Mouse (Mus musculus): ENCODE data around the gene Mest.

Gene Mest

DNA sequence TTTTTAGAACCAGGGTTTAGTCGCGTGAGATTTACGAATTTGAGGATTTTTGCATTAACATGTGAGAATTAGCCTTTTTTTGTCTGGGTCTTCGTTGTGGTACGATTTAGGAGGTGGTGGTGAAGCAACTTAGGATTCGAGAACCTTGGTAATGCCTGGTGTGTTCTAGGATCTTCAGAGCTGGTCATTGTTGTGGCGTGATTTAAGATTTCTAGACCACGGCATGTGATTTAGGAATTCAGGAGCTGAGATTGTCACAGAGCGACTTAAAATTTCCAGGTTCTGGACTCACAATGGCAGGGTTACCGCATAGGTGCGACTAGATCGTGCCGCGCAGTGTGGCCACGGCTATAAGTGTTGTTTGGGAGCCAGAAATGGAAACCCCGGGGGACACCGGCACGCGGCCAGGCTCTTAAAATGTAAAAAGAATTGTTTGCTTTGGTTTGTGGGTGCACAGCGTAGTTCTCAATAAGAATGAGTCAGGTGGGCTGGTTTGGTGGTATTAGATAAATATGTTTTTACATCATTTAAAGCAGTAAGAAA lies 15.2 kb downstream of the Mest start:
- DNase-seq (ENCODE audit: extremely low read depth, low read depth) = no peak

DNA sequence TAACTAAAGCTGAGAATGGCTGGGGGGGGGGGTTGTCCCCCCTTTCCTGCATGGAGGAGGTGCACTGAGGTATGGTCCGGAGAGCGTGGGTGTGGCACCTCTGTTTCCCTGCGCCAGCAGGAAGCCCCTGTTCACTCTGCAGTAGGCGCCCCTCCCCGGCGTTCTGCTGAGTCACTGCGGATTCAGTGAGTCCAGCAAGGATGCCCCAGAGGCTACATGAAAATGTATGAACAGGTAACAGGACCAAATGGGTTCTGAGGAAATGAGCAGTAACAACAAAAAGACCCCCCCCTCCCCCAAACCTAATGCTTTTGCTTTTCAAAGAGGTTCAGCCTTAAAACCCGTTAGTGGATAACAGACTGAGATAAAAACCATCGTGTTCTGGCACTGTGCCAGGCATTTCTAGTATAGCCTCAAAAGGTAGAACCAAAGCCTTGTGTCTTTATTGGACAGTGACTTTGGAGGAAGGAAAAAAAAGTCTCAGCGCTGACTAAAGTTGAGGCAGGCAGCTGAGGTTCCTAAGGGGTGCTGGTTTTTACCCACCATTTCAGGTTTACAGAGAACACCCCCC lies 15.9 kb downstream of the Mest start:
- DNase-seq (ENCODE audit: extremely low read depth, low read depth) = no peak

DNA sequence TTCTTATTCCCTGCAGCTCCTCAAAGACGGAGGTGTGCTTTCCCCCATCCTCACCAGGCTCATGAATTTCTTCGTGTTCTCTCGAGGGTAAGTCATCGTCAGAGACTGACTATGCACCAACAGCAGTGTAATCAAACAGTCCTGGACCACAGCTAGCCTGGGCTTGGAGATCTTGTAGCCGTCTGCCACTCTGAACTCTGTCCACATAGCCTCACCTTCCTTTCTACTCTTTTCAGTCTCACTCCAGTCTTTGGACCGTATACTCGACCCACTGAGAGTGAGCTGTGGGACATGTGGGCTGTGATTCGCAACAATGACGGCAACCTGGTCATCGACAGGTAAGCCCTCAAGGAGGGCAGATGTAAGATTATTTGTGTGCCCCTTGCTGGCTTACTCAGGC lies 21.5 kb downstream of the Mest start:
- no peak for DNase-seq (ENCODE audit: extremely low read depth, low read depth)

DNA sequence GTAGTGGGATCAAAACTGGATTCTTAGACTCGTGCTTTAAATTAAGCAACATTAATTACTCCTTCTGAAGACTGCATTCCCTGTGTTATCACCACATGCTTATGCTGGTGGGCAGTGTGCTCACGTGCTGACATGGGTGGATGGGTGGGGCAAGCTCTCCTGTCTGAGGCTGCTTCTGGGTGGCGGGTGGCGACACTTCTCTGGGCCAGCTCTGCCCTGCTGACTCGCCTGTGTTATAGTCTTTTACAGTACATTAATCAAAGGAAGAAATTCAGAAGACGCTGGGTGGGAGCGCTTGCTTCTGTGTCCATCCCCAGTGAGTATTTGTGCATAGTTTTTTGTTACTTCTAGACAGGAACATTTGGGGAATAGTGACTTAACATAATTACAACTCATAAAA lies 22.2 kb downstream of the Mest start:
- DNase-seq (ENCODE audit: extremely low read depth, low read depth) = no peak

DNA sequence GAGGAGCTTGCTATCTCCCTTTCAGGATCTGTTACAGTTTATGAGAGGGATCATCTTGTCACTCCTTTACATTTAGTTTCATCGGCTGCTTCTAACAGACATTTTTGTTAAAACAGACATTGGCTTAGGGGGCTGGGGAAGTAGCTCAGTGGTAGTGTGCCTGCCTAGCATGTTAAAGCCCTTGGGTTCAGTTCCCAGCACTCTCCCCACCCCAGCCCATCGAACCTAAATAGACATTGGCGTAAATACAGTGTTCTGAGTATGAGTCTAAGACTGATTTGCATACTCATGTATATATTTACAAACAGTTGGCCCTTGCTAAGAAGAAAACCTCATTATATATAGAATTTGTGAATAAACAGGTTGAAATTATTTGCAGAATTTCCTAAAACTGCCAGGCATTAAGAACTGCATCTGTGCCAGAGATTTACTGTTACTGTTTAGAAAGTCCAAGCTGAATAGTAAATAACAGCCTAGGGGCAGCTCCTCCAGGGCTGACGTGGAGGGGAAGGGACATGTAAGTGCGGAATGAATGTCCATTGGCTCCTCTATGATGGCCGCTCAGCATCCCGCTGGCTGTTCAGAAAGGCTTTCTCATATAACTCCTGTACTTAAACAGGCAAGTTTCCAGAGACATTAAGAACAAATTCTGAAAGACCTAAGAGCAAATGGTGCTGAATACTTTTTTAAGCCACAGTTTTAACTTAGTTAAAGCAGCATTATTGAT lies 24.4 kb downstream of the Mest start:
- DNase-seq (ENCODE audit: extremely low read depth, low read depth) = no peak

DNA sequence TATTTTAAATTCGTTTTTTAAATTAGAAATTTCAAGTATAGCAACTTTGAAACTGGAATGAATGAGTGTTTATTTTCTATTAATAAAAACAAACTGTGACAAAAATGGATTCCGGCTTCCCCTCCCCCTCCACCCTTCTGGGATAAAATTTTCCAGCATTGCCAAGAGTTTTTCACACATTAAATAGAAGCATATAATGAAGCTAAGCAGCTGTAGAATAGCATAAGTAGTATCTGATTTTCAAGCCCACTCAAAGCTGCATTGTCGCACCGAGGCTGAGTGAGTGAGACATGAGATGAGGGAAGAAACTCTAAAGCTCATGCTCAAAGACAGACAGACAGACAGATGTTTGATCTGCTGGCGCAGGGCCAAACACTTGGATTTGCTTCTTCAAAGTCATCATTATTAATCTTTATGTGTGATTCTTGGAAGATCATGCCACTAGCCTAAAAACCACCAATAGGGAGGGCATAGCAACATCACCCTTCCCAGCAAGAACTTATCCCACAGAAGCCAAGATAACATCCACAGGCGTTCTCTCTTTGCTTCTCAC lies 25.1 kb downstream of the Mest start:
- no peak for DNase-seq (ENCODE audit: extremely low read depth, low read depth)

DNA sequence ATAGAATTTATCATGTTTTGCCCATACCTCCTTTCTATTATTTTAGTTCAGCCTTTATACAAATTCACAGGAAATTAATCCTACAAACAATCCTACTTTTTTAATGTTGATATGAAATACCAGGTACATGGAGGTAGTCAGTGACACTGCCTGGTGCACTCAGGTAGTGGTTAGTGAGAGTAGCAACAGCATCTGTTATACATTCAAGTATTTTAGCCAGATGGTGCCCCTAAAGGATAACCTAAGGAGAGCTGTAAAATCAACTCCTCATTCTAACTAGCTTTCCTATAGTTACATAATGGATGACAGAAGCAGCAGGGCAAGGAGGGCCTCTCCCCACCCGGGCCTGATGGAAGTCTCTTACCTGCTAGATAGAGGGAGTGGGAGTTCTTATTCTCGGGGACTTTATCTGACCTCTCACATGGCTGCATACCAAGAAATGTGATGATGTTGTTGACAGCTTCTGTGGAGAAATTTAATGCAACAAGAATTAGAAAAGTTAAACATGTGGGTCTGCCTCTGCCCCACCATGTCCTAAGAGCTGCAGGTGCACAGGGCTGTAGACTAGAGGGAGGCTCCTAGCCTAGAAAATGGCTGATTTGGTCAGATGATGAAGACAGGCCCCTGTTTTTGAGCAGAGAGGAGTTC lies 25.8 kb downstream of the Mest start:
- no peak for DNase-seq (ENCODE audit: extremely low read depth, low read depth)

DNA sequence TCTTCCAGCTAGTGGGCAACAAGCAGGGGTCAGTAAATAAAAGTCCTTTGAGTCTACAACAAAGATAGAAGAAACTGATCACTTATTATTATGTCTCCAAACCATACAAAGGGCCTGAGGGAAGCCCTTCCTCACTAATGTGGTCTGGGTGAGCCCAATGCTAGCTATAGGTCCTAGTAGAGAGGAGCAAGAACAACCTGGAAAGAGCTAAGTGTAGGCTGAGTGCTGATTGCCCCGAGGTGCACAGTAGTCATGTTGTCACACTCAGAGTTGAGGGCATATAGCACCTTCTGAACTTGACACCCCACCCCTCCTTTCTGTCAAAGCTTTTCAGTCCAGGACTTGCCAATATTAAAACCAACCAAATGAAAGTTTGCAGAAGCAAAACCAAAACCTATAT lies 26.5 kb downstream of the Mest start:
- no peak for DNase-seq (ENCODE audit: extremely low read depth, low read depth)

DNA sequence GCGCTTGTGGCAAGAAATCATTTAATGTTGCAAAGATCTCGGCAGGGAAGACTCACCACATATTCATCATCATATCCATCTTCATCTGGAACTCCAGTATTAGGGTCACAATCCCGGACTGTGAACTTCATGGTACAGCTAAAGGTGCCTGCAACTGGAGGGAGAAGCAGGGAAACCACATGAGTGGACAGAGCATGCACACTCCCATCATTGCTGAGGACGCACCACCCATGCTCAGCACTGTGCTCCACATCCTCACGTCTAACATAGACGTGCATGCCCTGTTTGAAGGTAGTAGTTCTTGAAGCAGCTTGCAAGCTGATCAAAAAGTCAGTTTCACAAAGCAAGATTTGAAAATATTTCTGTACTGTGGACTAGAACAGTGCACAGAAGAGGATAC lies 27.1 kb downstream of the Mest start:
- DNase-seq (ENCODE audit: extremely low read depth, low read depth) = no peak

DNA sequence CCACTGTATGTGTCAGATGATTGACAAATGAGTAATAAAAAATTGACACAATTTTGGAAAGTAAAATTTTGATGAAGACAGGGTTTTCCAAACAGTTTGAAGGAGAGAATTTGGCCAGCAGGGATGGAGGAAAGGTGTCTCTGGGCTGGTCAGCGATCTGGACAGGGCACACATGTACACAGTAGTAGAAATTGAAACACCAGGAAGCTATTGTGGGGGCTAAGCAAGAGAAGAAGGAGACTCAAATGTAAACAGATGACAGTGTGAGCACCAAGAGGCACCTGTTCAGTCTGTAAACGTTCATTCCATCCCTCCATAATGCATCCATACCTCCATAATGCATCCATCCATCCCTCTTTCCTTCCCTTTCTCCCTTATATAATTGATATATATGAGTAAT lies 27.9 kb downstream of the Mest start:
- DNase-seq (ENCODE audit: extremely low read depth, low read depth) = no peak
